Mouse (Mus musculus) layer of hippocampus, adult 11-12 months (tissue): ENCODE data around the gene Itga5.

ENCODE experiments used
- DNase-seq: peaks from one replicate; pipeline ENCODE4 v3.0.0; 2022; ENCODE audit warnings: low spot score

Itga5 gene

DNA sequence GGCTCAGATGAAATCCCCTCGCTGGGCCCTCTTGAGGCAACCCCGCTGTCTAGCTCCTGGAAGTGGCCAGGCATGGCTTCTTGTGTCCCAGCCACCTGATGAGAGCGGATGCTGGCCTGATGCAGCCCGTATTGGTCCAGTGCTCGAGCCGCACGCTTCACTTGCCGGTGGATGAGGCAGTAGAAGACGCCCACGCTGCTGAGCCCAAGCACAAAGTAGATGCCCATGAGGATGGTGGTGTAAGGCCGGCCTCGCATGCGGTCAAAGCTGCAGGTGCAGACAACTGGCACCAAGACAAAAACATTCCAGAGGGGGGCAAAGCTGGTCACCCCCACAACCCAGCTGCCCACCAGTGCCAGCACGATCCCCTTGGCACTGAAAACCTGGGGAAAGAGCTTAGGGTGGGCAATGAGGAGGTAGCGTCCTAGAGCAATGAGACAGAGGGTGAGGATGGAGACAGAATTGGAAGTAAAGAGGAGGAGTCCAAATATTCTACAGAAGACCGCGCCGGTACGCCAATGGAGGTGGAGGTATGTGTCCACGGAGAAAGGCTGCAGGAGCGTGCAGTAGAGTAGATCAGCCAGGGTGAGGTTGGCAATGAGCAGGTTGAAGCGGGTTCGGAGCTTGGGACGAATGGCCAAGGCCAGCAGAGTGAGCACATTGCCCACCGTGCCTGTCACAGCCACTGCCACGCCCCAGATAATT lies 57.5 kb downstream of the Itga5 start:
- no peak for DNase-seq

DNA sequence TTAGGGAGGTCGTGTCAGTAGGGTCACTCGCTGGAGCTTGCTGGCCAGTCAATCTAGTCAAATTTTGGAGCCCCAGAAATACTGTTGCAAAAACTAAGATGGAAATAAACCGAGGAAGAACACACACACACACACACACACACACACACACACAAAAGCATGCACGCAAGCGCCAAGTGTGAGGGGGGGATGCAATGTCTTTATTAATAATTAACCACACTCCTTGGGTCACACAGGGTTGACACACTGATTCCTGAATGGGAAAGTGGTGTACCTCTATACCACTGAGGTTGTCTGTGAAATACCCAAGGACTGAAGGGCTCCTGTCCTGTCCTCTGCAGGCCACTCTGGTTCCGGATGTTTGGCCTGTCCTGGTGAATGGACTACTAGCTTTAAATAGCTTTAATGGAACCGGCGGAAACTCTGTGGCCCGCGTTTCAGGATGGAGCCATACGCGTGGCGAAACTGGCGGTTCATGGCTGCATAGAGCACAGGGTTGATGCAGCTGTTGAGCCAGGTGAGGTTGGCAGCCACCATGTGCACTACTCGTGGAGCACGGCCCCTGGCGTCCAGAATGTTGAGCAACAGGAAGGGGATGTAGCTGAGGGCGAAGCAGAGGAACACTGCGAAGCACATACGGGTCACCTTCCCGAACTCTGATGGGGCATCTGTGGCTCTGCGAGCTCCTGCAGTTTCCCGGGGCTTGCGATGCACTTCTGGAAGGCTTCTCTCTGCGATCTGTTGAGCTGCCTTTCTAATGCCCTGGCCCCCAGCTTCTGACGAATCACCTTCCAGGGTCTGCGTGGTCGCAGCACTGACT lies 58.3 kb downstream of the Itga5 start:
- no peak for DNase-seq

DNA sequence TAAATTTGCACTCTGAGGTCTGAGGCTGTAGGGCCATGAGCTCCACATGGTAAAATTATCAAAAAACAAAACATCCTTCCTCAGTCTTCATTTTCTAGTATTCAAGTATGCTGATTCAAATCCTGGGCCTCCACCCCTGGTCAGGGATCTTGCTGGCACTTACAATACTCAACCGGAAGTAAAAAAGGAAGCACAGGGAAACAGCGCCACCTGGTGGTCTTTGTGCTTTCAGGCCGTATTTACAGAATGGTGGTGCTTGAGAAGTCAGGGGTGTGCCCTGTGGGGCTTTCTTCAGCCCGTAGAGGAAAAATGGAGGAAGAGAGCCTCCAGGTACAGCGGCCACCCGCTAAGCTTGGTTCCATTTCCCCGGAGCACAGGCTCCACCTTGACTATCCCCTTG lies 59.4 kb downstream of the Itga5 start:
- DNase-seq: peak; percentile 95

DNA sequence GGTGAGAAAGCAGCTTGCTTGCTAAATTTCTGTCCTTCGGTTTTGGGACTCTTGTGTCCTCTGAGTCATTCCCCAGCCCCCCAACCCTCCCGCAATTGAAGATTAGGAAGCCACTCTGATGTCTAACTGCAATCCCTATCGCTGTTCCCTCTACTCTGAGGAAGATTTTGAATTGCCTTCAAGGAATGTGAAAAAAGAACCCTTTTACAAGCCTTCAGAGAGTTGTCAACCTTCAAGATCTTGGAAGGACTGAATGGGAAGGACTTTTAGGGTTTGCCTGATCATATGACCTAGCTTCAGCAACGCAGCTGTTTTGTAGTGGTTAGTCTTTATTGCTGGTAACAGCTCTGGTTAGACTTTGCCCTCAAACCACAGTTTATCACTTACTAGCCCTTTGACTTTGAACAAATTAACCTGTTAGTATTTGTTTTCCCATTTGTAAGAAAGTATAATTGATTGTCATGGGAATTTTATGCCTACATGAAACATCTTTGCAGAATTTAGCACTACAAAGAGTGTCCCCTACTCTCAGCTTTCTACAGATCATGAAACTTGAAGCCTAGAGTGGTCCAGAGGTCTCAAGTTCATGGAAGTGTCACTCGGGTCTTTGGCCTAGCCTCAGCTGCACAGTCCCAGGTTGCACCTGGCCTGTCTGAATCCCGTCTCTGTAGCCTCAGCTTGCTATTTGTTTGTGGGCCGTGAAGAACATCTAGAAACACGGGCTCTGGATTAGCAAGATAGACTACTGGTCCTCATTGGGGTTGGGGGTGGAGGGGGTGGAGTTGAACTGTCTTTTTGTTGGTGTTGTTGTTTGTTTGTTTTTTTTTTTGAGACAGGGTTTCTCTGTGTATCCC lies 60.5 kb downstream of the Itga5 start:
- no peak for DNase-seq

DNA sequence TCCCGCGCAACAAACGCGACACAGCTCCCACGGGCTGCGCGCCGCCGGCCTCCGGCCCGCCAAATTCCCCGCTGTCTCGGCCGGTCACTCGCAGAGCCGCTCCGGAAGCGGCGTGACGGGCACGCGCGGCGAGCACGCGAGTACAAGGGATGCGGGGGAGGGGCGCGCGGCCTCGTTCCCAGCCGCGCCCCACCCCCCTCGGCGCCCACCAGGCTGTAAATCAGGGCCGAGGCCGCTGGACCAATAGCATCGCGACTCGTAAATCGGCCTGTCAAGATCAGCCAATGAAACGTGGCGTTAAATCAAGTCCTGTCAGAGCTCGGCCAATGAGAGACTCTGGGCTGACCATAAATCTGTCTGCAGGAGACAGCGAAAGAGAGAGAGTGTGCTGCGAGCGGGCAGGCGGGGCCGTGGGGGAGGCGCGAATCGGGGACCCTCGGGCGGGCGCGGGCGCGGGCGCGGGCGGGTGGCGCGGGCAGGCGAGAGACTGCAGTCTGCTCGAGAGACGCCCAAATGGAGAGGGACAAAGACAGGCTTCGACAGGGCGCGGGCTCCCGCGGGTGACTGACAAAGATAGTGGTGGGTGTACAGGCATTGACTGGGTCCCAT lies 61.4 kb downstream of the Itga5 start:
- peak; percentile 98 for DNase-seq

DNA sequence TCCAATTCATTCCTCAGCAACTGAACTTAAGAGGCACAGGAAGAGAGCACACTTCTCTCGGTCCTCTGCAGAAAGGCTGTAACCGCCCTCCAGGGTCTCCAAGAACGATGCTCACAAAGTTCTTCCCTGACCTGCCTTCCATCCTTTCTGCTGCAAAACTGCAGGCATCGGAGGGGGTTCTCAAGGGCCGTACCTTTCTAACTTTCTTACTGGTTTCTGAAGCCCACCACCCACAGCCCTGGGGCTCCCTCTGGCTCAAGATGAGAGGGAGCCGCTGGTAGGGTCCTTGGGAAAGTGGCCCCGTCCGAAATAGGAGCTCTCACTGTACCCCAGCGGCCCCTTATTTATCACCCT lies 62.0 kb downstream of the Itga5 start:
- DNase-seq: no peak

DNA sequence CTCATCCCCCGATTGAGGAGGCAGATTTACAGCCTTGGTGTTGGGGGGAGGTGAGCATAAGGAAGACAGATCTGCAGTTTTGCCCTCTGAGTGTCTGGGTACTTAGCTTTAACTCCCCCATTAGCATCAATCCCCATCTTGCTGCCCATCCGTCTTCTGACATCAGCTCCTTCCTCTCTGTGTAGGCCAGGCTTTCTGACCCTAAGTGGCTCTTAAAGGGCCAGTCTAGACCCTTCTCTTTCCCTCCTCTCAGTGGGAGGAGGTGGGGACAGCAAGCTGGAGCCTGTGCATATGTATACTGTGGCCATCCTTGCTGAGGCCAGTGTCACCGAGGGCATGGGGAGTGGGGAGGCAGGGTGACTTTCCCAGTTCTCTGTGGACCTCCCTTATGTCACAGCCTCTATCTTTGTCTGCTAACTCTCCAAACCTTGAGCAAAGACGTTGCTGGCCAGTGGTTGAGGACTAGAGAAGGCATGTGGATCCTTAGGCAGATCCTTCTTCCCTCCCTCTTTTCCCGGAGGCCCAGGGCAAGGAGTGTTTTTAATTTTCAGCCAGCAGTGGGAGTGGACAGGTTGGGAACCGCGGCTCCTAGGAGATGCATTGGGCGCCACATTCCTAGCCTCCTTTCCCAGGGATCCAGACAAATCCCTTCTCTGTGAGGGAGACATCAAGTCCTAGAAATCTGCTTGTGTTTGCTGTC lies 62.5 kb downstream of the Itga5 start:
- DNase-seq: no peak

DNA sequence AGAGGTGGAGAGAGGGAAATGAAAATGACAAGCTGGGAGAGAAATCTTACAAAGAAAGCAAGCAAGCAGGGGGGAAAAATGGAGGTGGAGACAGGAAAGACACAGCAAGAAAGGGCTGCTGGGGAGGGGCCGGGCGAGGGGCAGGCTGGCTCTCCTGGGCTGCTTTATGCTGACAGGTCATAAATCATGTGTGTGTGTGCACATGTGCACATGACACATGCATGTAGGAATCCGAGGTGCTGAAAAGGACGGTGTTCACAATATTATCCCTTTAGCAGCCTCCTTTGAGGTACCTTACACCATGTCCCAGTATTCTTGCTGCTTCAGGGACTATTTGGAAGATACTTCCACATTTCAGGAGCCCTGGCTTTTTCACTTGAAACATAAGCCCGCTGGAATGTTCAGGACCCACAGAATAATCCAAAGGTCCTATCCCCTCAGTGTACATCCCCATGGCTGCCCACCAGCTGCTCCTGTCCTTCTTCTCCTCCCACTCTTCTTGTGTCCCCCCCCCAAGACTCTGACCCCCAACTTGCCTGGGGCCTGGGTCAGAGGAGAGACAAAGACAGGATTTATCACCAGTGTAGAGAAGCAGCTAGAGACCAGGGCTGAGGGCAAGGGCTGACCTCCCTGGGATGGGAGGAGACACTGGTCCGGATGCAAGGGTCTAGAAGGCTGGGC lies 64.1 kb downstream of the Itga5 start:
- no peak for DNase-seq

DNA sequence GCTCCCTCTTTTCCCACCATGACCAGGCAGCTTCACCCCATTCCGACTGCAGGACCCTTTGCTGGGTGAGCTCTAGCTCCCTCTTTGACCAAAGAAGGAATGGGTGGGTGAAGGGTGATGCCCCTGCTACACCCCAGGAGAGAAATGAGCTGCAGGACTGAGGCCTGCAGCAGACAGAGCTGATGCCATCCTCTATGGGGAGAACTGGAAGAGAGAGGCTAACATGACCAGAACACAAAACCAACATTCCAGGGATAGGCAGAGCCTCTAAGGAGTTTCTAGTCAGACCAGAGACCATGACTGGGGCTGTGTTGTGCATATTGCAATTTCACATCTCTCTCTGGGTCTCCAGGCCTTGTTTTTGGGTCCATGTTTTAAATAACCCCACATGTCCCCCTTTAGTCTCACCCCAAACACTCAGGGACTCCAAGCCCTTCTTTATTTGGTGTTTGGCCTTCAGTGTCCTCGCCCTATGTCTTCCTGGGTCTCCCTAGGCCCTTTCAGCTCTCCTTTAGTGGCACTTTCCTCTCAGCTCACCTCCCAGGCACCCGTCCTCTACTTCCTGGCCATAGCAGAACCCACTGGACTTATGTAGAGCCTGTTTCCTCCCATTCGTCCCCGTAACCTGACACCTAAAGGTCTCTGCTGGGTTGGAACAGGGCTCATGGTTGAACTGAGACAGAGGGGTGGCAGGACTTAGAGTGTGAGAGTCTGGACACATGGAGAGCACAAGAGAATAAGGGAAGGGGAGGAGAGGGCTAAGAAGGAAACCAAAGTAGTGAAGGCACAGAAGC lies 64.8 kb downstream of the Itga5 start:
- DNase-seq: no peak

DNA sequence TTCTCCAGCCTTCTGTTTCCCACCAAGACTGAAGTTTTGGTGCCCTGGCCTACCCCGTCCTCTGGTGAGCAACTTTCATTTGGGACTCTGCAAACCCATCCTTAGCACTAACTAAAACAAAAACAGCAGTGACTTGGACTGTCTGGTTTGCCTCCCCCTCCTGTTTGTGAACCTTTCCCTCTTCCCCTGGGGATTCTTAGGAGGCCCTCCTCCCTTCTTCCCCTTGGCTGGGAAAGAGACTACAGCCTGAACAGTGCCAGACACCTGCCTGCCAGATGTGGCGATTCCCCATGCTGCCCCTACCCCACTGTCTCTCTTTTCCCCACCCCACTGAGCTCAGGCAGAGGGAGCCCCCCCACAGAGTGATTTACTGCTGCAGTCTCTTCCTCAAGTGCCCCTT lies 65.5 kb downstream of the Itga5 start:
- no peak for DNase-seq

DNA sequence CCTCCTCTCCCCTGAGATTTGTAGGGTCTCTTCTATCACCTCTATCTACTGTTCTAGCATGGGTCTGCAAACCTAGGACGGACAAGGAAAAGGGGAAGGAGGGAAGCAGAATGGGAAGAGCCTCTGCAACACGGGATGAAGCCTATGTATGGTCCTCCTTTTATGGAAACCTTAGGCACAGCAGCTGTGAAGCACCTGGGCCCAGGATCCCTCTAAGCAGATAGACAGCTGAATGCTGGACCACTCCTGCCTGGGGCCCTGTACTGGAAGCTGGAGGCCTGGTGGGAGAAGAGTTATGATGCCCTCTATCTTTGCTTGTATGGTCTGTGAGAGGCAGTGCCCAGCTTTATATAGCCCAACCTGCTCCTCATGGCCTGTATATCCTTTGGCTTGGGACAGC lies 66.0 kb downstream of the Itga5 start:
- no peak for DNase-seq

DNA sequence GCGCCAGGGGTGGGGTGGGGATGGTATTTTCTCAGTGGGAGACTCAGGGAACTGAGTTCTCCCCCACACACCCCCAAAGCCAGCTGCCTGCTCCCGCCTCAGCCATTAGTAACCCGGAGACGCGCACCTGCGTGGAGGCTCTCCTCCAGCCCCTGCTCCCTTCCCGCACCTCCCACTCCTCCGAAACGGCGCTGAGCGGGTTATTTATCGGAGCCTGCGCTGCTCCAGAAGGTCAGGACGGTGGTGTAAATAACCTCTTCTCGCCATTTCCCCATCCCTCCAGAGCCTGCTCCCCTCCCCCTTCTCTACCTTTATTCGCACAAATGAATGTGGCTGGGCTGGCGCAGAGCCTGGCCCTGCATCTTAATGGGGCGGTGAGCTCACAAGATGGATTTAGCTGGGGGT lies 66.5 kb downstream of the Itga5 start:
- no peak for DNase-seq

DNA sequence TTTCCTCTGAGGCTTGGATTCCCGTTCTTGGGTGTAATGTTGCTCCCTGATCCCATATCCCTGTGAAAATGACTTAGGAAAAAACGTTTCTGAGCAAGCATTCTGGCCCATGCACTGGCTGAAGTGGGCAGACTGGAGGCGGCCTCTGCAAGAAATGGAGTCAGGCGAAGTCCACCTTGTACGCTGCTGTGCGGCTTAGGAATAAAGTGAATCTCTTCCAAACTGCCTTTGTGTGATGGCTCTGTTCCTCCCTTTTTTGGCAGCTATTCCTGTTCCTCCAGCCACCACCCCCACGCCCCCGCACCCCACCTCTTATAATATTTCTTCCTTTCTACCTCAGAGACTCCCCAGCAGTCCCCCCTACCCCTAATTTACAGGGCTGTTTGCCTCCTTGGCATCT lies 66.9 kb downstream of the Itga5 start:
- no peak for DNase-seq

DNA sequence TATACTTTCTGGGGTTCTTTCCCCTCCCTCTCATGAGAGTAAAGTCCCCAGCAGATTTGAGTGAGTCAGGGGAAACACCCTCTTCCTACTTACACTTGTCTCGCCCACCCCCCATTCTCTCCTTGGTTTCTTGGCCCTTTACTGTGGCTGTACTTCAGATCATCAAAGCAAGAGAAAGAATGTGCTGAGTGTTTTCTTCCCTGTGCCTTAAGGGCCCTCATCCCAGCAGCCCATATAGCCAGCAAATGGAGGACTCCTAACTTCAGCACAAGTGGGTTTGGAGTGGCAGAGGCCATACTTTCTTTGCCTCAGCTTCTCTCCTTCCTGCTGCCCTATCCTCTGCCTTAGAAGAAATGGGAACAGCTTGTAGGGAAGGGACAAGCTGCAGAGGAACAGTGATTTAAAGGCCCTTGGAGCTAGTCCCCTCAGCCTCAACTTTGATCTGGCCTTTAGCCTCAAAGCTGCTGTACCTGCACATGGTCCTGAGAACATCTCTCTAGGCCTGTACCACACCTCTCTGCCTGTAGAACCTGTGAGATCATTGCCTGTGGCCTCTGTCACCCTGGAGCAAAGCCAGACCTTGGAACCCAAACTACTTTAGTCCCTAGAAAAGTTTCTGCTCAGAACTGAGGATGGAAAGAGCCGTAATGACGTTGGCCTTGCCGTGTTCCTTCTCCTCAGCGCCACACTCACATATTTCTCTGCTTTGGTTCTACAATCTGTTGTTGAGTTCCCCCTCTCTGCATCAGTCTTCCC lies 67.5 kb downstream of the Itga5 start:
- no peak for DNase-seq

DNA sequence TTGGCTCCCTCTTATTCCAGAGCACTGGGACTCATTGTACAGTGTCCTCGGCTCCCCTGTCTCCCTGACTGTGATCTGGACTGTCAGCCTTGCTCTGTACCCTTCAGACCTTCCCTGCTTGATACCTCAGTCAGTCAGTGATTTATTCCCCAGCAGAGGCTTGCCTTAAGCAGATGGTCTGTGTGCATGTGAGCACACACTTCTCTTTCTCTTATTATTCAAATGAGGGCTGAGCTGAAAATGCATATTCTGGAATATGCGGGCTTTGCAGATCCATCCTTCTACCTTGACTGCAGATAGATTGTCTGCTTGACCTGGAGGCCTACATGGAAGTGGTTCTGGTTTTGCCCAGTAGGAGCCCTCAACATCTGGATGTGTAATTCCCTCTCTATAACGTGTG lies 68.5 kb downstream of the Itga5 start:
- no peak for DNase-seq

DNA sequence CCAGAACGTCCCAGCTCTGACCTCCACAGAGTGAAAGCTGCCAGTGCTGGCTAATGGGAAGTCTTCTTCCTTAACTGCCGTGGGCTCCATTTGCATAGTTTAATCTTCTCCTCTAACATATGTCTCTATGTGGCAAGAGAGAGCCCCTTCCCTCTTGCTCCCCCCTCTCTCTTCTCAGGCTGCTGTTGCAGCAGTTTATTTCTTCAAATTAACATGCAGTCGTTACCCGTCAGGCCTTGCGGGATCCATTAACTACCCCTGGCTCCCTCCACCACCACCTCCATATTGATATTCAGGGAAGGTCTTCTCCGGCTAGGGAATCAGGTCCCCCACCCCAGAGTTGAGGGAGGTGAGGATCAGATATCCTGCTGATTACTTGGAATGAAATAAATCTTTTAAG lies 69.2 kb downstream of the Itga5 start:
- DNase-seq: no peak

DNA sequence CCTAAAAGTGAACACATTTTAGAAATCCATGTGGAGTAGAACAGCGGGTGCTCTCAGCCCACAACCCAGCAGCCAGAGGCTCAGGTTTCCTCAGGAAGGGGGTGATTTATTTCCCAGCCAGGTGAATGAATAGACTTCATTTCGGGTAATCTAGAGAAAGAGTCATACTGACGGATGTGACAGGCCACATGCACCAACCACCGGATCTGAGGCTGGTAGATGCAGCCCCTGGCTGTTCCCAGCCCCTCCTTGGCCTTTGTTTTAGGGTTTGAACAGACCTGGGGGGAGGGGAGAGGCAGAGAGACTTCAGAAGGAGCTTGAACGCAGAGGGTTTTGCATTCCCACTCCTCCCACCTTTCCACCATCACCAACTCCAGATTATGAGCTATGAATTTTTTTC lies 70.7 kb downstream of the Itga5 start:
- no peak for DNase-seq

DNA sequence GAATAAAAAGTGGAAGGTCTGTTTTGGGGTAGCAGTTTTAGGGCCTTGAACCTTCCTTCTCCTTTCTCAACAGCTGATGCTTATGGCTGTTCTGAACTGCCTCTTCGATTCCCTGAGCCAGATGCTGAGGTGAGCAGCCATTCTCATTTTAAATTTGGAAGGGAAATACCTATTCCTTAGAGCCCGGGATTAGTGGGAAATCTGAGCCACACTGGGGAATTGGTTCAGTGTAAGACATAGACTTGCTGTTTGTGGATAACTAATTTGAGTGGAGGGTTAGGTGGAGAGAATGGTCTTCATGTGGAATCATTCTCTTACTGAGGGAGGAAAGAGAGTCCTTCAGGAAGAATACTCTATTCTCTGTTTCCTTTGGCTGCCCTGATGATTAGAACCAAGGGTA lies 71.9 kb downstream of the Itga5 start:
- DNase-seq: no peak
